Mouse (Mus musculus) kidney, adult 9 months (tissue): ENCODE data around the gene Gm21954.

Experiments used
- DNase-seq: peaks from one replicate; pipeline ENCODE4 v3.0.0; 2022

The Gm21954 gene

DNA sequence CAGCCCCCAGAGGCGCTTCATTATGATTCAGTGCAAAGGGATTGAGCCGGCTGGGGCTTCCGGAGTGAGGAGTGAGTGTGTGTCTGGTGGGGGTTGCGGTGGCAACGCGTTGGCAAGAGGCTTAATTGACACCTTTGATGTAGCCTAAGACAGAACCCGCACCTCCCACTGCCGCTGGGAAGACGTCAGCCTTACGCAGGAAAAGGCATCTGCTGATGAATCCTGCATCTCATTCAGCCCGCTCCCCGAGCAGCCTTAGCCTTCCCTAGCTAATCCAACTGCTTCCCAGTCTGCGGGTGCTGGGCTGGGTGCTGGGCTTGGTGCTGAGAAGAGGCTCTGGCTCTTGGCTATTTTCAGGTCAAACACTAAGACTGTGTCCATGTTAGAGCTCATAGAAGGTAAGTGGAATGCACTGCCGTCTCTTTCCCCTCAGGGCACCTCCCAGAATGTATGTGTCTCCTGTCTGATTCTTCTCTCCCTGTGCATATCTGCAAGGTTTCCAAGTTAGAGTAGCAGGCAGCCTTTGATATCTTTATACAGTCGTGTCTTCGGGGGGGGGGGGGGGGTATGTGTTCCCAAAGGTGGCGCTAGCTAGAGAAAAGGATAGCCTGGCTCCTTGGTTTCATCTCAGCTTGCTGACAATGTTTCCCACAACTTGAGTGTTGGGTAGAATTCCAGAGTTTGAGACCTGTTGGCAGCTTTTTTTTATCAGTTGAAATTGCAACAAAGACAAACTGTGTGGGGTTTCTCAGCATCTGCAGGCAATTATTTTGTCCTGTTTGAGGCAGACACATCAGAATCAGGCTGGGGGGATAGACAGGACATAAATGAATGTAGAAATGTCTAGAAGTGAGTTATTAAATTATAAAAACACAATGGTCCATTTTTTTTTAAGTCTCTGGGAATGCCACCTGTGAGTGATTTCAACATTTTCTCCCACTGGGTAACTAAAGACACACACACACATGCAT lies 10.0 kb downstream of the Gm21954 start:
- DNase-seq: no peak

DNA sequence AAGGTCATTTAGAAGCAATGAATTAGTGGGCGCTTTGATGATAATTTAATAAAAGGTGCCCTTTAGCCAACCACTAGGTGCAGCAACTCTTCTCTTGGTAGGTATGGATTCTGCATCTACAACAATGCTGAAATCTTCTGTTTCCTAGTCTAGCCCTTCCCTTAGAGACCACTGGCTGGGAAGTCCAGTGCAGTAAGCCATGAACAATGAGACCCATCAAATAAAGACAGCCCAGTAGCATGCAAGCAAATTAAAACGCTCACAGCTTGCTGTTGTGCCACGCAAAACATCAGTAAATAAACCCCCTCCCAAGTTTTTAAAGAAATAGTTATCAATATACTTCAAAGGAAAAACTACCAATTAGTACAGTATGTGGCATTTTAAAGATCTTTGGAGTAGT lies 10.9 kb downstream of the Gm21954 start:
- no peak for DNase-seq

DNA sequence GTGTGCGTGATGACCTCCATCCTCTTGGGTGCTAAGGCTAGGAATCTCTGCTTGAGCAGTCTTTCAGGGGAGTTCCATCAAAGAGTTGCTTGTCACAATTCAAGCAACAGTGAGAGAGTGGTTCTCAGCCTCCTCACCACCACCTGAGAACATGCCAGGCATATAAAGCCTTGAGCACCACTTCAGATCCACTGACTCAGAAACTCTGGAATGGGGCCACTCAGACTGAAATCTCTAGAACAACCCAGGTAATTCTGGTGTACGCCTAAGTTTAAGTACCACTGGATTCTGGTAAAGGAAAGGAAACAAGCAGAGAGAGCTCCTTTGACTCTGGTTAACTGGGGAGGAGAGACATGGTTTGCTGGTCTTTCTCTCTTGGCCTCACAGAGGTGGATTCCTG lies 19.5 kb downstream of the Gm21954 start:
- no peak for DNase-seq

DNA sequence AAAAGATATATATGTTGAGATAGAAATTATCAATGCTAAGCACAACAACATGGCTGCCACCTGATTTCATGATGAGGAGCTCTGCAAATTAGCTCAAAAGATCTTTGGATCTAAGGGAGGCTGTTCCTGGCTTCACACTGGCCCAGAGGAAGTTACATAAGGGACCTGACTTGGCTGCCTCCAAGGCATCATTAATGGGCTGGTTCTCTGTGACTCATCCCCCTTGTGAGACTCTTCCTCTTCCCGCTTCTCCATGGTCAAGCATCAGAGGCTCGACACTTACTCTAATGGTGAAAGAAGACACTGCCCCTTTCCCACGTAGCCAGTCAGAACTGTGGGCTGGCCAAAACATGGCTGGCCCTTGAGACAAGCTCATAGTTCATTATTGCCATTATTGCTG lies 20.1 kb downstream of the Gm21954 start:
- DNase-seq: no peak

DNA sequence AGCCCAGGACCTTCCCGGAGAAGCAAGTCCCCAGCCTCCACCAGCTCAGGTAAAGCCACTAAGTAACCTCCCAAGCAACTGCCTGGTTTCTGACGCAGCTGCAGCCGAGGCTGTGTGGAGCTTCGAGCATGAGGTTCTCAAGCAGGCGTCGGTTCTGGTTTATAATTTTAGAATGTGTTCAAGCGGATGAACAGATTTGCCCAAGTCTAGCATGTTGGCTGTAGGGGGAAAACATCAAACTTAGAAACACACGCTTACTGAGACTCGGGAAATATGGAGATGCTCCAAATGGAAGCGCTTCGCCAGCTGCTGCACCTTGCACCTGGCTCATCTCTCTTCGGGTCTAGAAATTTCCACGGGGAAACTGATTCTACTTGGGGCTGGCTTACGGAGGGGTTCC lies 21.0 kb downstream of the Gm21954 start:
- no peak for DNase-seq

DNA sequence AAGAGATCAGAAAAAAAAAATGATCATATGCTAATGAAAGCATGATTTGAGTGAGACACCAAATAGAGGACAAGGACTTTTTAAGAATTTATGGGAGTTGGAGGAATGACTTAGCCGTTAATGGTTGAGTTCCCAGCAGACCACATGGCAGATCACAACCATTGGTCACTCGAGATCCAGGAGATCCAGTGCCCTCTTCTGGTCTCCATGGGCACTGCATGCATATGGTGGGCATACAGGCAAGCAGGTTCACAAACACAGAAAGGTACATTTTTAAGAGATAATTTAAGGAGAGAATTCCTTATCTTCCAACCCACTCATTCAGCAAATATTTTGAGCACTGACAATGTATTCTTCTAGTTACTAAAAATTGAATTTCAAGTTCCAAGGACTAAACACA lies 22.9 kb downstream of the Gm21954 start:
- no peak for DNase-seq

DNA sequence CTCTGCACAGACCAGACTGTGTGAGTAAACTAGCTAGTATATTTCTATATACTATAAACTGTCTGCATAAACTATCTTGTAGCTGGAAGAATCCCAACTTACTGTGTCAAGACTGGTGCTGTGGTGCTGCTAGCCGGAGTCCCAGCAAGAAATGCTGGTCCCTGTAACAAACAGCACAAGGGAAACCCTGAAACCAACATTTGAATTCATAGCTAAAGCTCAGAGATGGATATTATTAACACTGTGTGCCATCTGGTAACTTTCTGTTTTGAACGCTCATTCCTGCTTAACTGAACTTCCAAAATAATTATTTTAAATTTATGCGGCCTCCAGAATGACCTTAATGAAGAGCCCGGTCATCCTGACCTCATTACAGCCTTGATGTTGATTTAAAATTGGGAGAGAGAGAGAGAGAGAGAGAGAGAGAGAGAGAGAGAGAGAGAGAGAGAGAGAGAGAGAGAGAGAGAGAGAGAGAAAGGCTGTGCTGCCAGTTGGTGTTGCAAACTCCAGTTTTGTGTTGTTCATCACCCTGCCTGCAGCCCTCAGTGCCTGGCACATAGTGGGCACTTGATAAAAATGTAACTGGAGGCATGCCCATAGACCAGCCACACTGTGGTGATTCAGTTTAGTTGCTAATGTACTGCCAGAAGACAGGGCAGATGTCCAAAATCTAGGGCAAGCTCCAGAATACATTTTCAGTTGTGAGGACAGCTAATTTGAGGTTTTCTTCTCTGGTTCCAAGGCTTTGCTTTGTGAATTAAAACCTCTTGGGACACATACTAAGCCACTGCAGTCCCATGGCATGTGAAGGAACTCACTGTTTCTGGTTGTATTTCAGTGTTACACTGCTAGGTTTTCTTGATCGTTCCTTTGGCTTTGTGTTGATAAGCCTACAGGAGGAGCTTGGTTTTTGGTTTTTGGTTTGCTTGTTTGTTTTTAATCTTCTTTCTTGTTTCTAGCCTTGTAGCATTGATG lies 24.2 kb downstream of the Gm21954 start:
- no peak for DNase-seq

DNA sequence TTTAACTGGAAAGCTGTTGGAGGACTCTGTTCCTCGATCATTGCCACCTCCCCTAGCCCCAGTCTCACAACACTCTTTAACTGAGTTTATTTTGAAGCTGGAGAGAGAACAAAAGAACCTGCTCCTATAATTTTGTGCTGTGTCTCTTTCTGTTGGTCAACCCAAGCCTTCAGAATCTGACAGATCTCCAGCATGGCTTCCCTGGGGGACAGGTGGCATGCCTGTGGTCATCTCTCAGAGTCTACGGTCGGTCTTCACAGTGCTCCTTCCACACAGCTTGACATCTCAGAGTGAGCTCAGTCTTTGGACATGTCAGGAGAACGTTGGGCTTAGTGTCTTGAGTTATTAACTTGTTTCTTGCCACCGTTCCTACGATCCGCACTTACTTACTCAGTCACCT lies 25.3 kb downstream of the Gm21954 start:
- DNase-seq: no peak

DNA sequence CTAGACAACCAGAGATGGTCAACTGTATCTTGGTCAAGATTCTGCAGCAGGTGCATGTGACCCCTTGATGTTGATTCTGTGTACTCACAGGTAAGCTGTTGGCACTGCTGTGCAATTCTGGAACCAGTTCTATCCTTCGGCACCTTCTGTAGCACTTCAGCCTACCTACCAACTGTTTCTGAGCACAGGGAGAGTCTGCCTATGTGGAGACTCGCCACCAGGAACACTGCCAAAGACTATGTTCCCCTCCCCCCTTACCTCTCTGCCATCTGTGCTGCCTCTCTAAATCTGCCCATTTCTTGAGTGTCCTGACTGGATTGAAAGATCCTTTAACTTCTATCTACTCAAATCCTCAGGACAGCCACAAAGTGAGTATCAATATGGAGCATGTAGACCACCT lies 28.3 kb downstream of the Gm21954 start:
- DNase-seq: no peak

DNA sequence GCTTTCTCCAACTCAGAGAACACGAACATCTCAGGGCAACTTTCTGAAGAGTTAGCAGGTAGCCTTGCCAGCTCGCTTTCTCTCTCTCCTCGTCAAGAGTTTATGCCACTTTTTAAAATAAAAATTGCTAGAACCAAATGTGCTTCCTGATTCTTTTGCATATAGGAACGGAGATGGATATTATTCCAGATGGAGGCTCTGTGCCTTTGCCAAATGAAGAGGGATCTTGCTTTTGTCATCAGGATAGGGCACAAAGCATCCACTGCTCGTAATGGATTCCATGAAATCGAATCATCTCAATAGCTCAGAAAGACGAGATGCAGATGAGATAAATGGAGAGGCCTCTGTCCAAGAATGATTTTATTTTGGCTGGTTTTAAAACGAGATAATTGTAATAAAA lies 28.7 kb downstream of the Gm21954 start:
- no peak for DNase-seq

DNA sequence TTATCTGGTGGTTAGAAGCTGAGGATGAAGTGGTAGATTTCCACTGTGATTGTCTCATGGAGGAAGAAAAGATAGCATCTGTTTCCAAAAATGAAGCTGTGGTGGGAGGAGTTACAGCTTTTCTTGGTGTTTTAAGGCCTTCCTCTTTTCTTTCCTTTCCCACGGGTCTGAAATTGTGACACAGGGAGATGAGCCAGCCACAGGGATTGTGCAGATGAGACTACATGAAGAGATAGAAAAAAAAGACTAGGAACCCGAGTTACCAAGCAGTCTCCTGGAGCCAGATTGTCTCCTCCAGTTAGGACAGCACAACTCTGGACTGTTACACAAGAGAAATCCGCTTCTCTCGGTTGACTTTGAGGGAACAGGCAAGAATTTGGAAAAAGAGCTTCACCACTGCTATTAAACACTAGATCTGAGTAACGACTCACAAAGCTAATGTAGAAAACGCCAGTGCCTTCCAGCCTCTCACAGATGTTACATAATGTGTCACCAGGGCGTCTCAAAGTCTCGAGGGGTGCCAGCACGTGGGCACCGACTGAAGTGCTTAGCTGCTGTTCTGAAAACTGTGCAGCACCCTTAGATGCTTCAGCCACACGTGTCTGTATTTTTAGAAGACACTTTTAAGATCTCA lies 29.9 kb downstream of the Gm21954 start:
- no peak for DNase-seq

DNA sequence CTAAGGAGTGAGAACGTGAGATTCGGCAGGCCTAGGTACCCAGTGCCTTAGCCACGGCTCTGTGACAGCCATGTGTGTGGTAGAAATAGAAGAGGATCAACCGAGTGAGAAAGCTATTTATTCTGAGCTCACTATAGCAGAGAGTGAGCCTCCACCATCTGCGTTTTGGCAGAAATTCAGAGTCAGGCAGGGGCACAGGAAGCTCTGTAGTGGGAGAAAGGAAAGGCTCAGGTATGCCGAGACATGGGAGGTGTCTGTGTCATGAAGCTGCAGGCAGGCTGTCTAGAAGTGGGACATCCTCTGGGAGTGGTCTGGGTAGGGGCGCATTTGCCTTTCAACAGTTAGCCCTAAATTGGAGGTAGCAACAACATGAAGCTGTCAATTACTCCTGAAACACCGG lies 31.7 kb downstream of the Gm21954 start:
- DNase-seq: no peak

DNA sequence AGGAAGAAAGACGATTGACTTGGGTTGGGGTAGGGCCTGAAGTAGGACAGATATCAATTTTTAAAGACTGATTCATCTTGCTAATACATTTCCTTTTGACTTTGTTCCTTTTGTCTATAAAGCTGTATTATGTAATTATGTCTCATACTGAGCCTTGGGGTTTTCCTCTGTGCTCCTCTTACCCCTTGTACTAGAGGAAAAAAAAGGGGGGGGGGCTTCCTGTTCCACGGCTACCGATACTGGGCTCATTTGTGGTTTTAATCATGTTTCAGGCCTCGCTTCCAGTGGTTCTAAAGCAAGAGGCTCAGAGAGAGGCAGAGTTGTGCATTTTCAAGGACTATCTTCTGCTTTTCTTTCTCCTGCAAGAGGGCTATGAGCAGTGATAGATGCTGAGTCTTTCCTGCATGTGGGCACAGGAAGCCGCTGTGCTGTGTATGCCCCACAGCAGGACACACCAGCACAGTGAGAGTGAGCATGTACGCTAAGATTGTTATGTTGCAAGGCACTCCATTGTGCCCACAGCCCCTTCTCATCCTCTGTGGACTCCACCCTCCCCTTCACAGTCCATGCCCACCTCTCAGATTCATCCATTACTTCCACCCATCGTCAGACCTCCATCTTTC lies 33.1 kb downstream of the Gm21954 start:
- DNase-seq: no peak

DNA sequence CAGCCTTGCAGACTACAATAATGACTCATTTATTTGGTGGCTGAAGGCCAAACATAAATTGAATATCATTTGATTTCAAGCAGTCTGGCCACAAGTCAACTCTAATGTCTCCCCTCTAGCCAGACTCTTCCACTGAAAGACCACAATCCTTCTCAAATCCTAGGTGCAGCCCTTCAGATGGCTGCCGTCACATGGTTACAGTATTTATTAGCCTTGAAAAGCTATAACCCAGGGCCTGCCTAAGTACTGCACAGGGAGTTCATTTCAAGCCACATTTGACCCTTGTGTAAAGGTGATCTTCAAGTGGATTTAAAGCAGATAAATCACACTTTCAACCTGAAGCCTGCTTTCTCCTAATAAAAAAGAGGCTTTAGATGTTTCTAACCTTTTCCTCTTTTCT lies 37.7 kb downstream of the Gm21954 start:
- no peak for DNase-seq

DNA sequence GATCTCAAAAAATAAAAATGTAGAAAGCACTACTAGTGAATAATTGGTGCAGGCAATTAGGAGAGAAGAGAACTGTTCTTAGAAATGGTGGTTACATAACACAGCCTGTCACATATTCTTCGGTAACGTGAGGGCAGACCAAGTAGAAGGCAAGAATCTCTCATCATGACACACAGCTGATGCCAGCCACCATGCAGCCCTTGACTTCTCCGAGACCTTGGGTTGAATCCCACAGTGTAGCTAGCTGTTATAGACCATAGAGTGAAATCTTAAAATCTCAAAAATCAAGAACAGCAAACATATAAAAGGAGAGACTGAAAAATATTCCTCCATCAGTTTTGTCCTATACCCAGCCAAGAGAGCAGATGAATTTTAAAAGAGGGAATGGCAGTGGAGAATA lies 40.8 kb downstream of the Gm21954 start:
- no peak for DNase-seq

DNA sequence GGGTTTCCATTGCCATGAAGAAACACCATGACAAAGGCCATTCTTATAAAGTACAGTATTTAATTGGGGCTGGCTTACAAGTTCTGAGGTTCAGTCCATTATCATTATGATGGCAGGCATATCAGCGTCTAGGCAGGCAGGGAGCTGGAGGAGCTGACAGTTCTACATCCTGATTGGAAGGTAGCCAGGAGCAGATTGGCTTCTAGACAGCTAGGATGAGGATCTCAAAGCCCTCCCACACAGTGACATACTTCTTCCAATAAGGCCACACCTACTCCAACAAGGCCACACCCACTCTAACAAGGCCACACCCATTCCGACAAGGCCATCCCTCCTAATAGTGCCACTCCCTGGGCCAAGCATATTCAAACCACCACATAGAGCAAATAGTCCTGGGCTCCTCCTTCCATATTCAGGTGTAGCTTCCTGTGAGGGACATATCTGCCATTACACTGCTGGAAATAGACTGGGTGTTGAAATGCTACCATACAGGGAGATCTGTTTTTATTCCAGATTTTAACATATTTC lies 41.9 kb downstream of the Gm21954 start:
- no peak for DNase-seq

DNA sequence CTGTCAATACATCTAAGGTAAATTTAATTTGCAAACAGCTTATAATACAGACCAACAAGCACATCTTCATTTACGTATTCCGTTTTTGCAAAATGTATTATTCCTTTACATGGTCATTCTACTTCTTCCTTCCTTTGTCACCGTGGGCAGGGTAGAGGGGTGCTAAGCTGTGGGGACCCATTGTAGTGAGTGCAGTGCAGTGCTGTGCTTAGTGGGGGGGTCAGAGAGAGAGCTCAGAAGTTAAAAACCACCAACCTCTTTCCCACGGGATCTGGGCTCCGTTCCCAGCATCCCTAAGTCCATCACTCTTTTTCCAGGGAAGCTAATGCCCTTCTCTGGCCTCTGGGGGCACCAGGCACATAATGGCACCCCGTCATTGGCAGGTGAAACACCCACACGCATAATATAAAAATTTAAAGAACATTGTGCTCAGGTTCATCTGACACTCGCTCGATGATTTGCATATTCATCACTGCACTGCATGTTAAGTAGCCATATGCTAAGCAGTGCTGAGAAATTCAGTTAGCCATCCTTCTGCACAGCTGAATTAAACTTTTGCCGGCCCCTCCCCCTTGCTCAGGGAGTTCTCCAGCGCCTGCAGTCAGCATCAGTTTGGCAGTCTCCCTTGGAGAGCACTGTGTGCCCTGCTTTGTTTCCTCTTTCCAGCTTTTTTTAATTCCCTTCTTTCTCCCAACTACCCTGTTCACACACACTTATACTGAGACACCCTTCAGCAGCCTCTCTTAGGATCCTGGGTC lies 48.2 kb downstream of the Gm21954 start:
- no peak for DNase-seq

DNA sequence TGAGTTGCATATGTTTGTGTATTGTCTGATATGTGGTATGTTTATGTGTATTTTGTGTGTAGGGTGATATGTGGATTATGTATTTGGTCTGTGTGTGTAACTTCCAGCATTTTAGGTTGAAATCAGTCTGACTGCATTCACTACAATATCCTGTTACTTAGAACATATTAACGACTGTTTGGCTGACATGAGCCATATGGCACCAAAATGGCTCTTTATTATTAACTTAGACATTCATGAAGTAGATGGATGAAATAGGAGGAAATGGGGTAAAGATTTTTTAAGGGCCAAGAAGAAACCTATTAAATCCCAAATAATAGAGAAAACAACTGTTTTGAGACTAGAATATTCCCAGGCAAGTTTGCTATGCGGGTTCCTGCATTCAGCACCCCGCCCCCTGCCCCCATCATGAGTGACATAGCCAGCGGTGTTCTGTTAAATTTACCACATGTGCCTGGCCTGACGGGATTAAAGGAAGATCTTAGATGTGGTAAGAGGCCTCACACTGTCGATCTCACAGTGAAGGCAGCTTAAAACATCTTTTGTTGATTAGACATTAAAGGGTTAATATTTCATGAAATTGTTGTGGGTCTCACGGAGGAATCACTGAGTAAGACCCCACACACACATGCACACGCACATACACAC lies 51.5 kb downstream of the Gm21954 start:
- no peak for DNase-seq

DNA sequence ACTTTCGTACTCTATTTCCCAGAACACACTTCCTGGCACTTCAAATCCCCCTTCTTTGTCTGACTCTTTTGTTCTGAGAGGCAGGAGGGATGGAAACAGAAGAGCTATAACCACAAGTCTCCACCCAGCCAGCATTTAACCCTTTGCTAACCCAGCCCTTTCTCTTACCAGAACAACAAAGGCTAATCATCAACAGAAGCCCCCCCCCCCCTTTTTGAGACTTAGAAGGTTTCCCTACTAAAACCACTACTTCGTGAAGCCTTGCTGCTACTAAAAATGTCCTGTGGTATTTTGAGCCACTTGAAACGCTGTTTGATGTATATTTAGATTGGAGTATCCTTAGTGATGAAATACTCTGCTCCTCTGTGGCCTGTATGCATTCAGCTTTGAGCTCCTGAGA lies 52.7 kb downstream of the Gm21954 start:
- DNase-seq: no peak

DNA sequence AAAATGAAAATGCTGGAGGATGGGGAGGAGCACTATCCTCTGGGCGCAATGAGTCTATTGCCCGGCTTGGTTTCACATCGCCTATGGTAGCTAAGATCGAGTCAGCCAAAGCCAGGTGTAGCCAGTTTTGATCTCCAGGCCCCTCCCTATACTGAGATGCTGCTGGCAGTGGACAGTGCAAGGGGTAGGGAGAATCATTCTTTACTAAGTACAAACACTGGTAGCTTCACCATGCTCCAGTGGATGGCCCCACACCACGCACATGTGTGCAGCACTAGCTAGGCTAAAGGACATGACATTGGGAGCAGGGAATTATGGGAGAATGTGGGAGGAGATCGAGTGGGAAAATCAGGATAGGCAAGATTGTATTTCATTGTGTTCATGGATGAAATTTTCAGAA lies 53.2 kb downstream of the Gm21954 start:
- no peak for DNase-seq

DNA sequence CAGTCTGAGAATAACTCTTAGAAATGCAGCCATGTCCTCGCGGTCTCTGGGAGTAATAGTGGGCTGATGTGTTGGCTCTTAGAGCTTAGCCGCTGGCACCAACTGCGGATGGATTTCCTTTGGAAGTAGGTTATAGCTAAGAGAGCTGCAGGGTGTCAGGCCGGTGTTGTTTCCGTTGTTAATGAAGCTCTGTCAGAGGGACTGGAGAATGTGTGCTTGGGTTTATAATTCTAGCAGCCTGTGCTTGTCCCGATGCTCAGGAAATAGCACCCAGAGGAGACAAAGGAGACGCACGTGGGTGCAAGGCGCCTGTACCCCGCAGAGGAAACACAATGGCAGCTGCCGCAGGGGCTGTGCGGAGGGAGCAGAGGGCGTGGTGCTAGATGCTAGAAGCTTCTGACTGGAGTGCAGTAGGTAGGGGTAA lies 56.5 kb downstream of the Gm21954 start:
- DNase-seq: no peak
